Mouse (Mus musculus) ovary, adult 18-20 months (tissue): ENCODE data around the gene Olfr410.

Experiments used
- DNase-seq: peaks from one replicate; pipeline ENCODE4 v3.0.0; 2022; ENCODE audit warnings: low spot score, mixed read lengths

Gene Olfr410

GRCm38 (mm10) chr11:74337931-74338330 is at the start of gene Olfr410:
TSS of gene Olfr410 (minus strand) at chr11:74338031.
- no peak for DNase-seq

- DNase-seq: no peak
Measured at GRCm38 (mm10) chr11:74387203-74387602, 49.4 kb upstream of the Olfr410 start.

- DNase-seq: no peak
Measured at GRCm38 (mm10) chr11:74385674-74386073, 47.8 kb upstream of the Olfr410 start.

- DNase-seq: no peak
Measured at GRCm38 (mm10) chr11:74379166-74379873, 41.5 kb upstream of the Olfr410 start.

- DNase-seq: no peak
Measured at GRCm38 (mm10) chr11:74376847-74377246, 39.0 kb upstream of the Olfr410 start.

GRCm38 (mm10) chr11:74371393-74372100 is 33.7 kb upstream of the Olfr410 start:
- peak; percentile 28 for DNase-seq

- no peak for DNase-seq
Measured at GRCm38 (mm10) chr11:74361769-74362168, 23.9 kb upstream of the Olfr410 start, which contains the start of gene Olfr412. TSS of gene Olfr412 (plus strand) at chr11:74362069.

- DNase-seq: no peak
Measured at GRCm38 (mm10) chr11:74352550-74352949, 14.7 kb upstream of the Olfr410 start, which contains the start of gene Olfr411. TSS of gene Olfr411 (minus strand) at chr11:74352650.

GRCm38 (mm10) chr11:74328781-74329180 is 9.1 kb downstream of the Olfr410 start:
- DNase-seq: no peak

GRCm38 (mm10) chr11:74326044-74326443 is 11.8 kb downstream of the Olfr410 start:
- no peak for DNase-seq

GRCm38 (mm10) chr11:74287256-74287655 is 50.6 kb downstream of the Olfr410 start:
- no peak for DNase-seq

GRCm38 (mm10) chr11:74283436-74283835 is 54.4 kb downstream of the Olfr410 start, which contains the start of gene Olfr59:
TSS of gene Olfr59 (plus strand) at chr11:74283736.
- no peak for DNase-seq
